Mouse (Mus musculus) kidney, embryonic 15.5 days (tissue): ENCODE data around the gene Sema3f. TPM values are rescaled to one million over a fixed set of nuclear protein-coding genes. Genes with fewer than 3 reads are reported as not detected.

Experiments
- ATAC-seq: fragments of 200-750 bp; cut with Nextera tagmentation; replicated peaks from 2 replicates; pipeline ENCODE4 v1.8.0; 2017; ENCODE audit warnings: moderate TSS enrichment; ENCODE audit not compliant: low FRiP score
- H3K27ac ChIP-seq: fragments of 300-500 bp; sonication (generic); 2 replicates; pipeline ENCODE4 v1.5.1; 2015; ENCODE audit warnings: mild to moderate bottlenecking, inconsistent platforms
- H3K27me3 ChIP-seq: fragments of 300-500 bp; sonication (generic); 2 replicates; pipeline ENCODE4 v1.6.1; 2015; ENCODE audit warnings: inconsistent platforms
- H3K36me3 ChIP-seq: fragments of 300-500 bp; sonication (generic); 2 replicates; pipeline ENCODE4 v1.6.1; 2015; ENCODE audit warnings: inconsistent platforms
- H3K4me1 ChIP-seq: fragments of 300-500 bp; sonication (generic); 2 replicates; pipeline ENCODE4 v1.6.1; 2015; ENCODE audit warnings: inconsistent platforms
- H3K4me2 ChIP-seq: fragments of 300-500 bp; sonication (generic); 2 replicates; pipeline ENCODE4 v1.6.1; 2015; ENCODE audit warnings: moderate library complexity, mild to moderate bottlenecking, inconsistent platforms
- H3K4me3 ChIP-seq: fragments of 300-500 bp; sonication (generic); replicated peaks from 2 replicates; pipeline ENCODE4 v1.5.1; 2015; ENCODE audit warnings: mild to moderate bottlenecking, inconsistent platforms
- H3K9ac ChIP-seq: fragments of 300-500 bp; sonication (generic); 2 replicates; pipeline ENCODE4 v1.6.1; 2015; ENCODE audit warnings: mild to moderate bottlenecking, inconsistent platforms
- H3K9me3 ChIP-seq: fragments of 300-500 bp; sonication (generic); replicated peaks from 2 replicates; pipeline ENCODE4 v1.6.1; 2016; ENCODE audit warnings: inconsistent platforms
- WGBS: fragments of 180-500 bp; shearing (Covaris S2); methylation state at CpG from one replicate; pipeline ENCODE4 v1.1.7; 2015; ENCODE audit warnings: mixed read lengths; 5-methylcytosine and 5-hydroxymethylcytosine counted together
- polyA plus RNA-seq: library from polyadenylated mRNA; unstranded; fragments of >200 nt; fragmentation: Nextera tagmentation; extraction: Ambion mirVana; gene quantifications from 2 replicates; pipeline ENCODE4 v1.2.1, GENCODE M21; 2015

The Sema3f gene
- polyA plus RNA-seq, 1 experiment from 2014 or later: 23.9 TPM

DNA sequence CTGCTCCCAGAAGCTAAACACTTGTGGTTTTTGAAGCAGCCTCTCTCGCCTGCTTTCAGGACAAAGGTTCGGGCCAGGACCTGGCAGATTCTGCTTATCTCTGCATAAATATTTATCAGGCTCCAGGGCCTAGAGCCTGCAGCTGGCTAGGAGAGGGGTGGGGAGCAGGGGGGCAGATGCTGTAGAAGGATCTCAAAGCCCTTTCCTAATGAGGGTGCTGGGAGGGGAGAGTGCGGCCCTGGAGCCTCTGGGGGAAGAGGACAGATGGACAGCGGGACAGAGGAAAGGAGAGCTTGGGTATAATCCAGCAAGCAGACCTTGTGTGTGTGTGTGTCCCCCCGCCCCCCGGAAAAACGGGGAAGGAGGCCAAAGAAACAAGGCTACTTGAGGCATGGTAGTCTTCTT, 24.3 kb upstream of the Sema3f start:
- Histone ChIP-seq H3K9me3 (no peaks in the 10 kb centered on the region), H3K36me3 (peaks cover 15% of the 10 kb centered on the region), H3K9ac (peak overlapping the region; percentile 30; the same call in 1 of the 2 replicates), H3K4me3 (no peak overlapping the region), H3K27ac (peak overlapping the region; percentile 95), H3K4me2 (0 out of 2 replicates have a peak overlapping the region, but pooled peaks have one; percentile 48), H3K27me3 (peaks cover 16% of the 10 kb centered on the region; the same call in 1 of the 2 replicates), H3K4me1 (peaks cover 48% of the 10 kb centered on the region)
- ATAC-seq: no peak
- WGBS: 35% methylated on average over 7 of the region's 7 CpGs

DNA sequence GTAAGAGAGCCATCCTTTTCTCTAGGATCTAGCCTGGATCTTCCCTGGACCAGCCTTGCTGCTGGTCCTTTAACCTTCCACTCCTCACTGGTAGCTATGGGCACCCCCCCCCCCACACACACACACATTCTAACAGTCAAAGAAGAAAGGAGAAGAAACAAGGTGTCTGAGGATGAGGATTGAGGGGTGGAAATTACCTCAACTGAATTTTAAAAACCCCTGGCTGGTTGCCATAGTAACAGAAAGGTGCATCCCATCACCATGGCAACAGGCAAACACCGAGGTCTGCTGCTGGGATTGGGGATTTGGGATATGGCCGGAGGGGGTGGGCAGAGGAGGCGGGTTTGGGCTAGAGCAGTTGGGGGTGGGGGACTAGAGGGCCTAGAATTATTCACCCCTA, 19.4 kb upstream of the Sema3f start:
- no peaks in the 10 kb centered on the region for H3K9me3 ChIP-seq
- ATAC-seq: no peak
- 48% methylated on average over 3 of the region's 3 CpGs for WGBS
- H3K4me3 ChIP-seq: no peak overlapping the region
- no peaks in the 10 kb centered on the region for H3K27me3 ChIP-seq
- no peak overlapping the region for H3K27ac ChIP-seq
- H3K36me3 ChIP-seq: no peaks in the 10 kb centered on the region
- H3K4me1 ChIP-seq: peaks cover 65% of the 10 kb centered on the region
- H3K9ac ChIP-seq: no peak overlapping the region
- no peak overlapping the region for H3K4me2 ChIP-seq

- H3K36me3 ChIP-seq: no peaks in the 10 kb centered on the region
- H3K4me1 ChIP-seq: peaks cover 66% of the 10 kb centered on the region
- 71% methylated on average over 6 of the region's 6 CpGs for WGBS
- no peak for ATAC-seq
- no peak overlapping the region for H3K4me3 ChIP-seq
- no peaks in the 10 kb centered on the region for H3K9me3 ChIP-seq
- no peaks in the 10 kb centered on the region for H3K27me3 ChIP-seq
- H3K9ac ChIP-seq: no peak overlapping the region
- H3K27ac ChIP-seq: no peak overlapping the region
- no peak overlapping the region for H3K4me2 ChIP-seq
Measured at GRCm38 (mm10) chr9:107728919-107729670, 18.8 kb upstream of the Sema3f start.

- Histone ChIP-seq H3K9me3 (no peaks in the 10 kb centered on the region), H3K27ac (peak overlapping the region; percentile 95), H3K9ac (no peak overlapping the region), H3K27me3 (no peaks in the 10 kb centered on the region), H3K4me2 (no peak overlapping the region), H3K4me3 (no peak overlapping the region), H3K4me1 (peaks cover 87% of the 10 kb centered on the region), H3K36me3 (no peaks in the 10 kb centered on the region)
- WGBS: 44% methylated on average over 3 of the region's 3 CpGs
- no peak for ATAC-seq
Measured at GRCm38 (mm10) chr9:107727041-107727440, 16.8 kb upstream of the Sema3f start.

DNA sequence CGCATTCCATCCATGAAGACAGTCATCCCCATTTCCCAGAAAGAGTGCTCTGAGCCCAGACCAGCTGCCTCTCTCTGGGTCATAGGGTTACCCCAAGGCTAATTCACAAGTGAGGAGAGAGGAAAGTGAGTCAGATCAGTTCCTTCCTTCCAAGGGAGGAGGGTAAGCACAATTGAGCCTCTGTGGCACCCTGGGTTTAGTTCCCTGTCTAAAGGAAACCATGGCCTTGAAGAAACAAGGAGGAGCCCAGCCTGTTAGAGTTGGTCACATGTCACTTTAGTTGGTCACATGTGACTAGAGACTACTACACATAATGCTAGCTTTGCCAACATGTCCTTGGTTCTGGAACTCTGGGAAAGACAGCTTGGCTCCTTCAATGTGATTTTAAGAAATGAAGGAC, 14.5 kb upstream of the Sema3f start:
- H3K4me1 ChIP-seq: peaks cover 90% of the 10 kb centered on the region
- H3K36me3 ChIP-seq: no peaks in the 10 kb centered on the region
- no peak overlapping the region for H3K4me3 ChIP-seq
- ATAC-seq: no peak
- peak overlapping the region; percentile 95 for H3K27ac ChIP-seq
- no peak overlapping the region for H3K4me2 ChIP-seq
- no peaks in the 10 kb centered on the region for H3K9me3 ChIP-seq
- H3K27me3 ChIP-seq: no peaks in the 10 kb centered on the region
- no peak overlapping the region for H3K9ac ChIP-seq
- 89% methylated on average over 1 of the region's 1 CpGs for WGBS

GRCm38 (mm10) chr9:107723794-107724531, 13.7 kb upstream of the Sema3f start:
- ATAC-seq: peak; percentile 83
- H3K4me3 ChIP-seq: peak overlapping the region; percentile 16; the same call in 1 of the 2 replicates
- H3K9me3 ChIP-seq: no peaks in the 10 kb centered on the region
- H3K9ac ChIP-seq: no peak overlapping the region
- H3K4me2 ChIP-seq: peak overlapping the region; percentile 56
- 2% methylated on average over 10 of the region's 11 CpGs for WGBS
- no peaks in the 10 kb centered on the region for H3K36me3 ChIP-seq
- H3K27ac ChIP-seq: peak overlapping the region; percentile 95
- peaks cover 84% of the 10 kb centered on the region for H3K4me1 ChIP-seq
- H3K27me3 ChIP-seq: no peaks in the 10 kb centered on the region

DNA sequence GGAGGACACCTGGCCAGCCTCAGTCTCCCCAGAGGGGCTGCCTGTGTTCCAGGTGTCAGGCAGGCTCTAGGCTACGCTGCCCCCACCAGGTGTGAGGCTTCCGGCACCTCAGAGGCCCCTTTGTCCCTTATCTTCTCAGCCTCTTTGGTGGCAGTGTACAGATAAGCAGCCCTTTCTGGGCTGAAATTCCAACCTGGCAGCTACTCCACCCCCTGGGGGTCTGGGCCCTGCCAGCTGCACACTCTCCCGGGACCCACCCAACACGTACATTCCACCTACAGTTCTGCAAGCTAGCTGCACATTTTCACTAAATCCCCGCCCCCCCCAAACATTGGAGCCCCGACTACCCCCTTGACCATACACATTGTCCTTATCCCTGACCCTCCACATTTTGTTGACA, 13.0 kb upstream of the Sema3f start:
- H3K4me3 ChIP-seq: 0 out of 2 replicates have a peak overlapping the region, but pooled peaks have one; percentile 16
- 16% methylated on average over 6 of the region's 6 CpGs for WGBS
- H3K27ac ChIP-seq: peak overlapping the region; percentile 95
- ATAC-seq: peak; percentile 41
- H3K9me3 ChIP-seq: no peaks in the 10 kb centered on the region
- H3K9ac ChIP-seq: no peak overlapping the region
- H3K36me3 ChIP-seq: no peaks in the 10 kb centered on the region
- H3K4me1 ChIP-seq: peaks cover 77% of the 10 kb centered on the region
- H3K27me3 ChIP-seq: no peaks in the 10 kb centered on the region
- H3K4me2 ChIP-seq: peak overlapping the region; percentile 56

DNA sequence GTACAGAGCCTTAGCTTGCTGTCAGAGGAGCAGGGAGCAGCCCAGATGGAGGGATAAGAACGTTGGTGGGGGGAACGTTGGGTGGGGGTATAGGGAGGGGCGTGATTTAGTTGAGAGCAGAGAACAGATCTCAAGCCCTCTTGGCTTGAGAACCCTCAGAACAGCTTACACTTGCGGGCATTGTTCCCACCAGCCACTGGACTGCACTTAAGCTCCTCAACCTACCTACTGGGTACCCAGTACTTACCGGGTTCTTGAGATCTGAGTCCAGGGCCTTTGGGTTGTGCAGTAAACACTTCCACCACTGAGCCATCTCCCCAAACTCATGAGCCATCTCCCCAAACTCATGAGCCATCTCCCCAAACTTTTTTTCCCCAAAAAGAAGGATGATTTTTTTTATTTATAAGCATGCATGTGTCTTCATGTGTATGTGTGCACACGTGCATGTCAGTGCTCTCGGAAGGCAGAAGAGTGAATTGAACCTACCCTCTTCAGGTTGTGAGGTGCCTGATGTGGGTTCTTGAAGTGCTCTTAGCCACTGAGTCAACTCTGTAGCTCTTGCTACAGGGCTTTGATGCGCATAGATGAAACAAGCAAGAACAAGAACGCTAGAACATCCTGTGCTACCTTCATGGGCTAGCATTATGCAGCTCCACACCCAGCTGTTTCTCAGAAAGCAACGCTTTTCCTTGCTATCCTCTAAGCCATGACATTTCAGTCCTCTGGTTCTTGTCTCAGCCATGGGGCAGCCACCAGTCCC, 8.7 kb upstream of the Sema3f start:
- Histone ChIP-seq H3K9ac (no peak overlapping the region), H3K27ac (no peak overlapping the region; the same call in 1 of the 2 replicates), H3K4me2 (no peak overlapping the region), H3K4me3 (no peak overlapping the region), H3K4me1 (peaks cover 71% of the 10 kb centered on the region), H3K27me3 (no peaks in the 10 kb centered on the region), H3K9me3 (no peaks in the 10 kb centered on the region), H3K36me3 (no peaks in the 10 kb centered on the region)
- no peak for ATAC-seq
- 80% methylated on average over 10 of the region's 10 CpGs for WGBS

GRCm38 (mm10) chr9:107716951-107717350, 6.7 kb upstream of the Sema3f start:
- no peak overlapping the region for H3K4me2 ChIP-seq
- no peaks in the 10 kb centered on the region for H3K9me3 ChIP-seq
- H3K27ac ChIP-seq: peak overlapping the region; percentile 96
- H3K27me3 ChIP-seq: no peaks in the 10 kb centered on the region
- WGBS: 34% methylated on average over 6 of the region's 6 CpGs
- H3K9ac ChIP-seq: peak overlapping the region; percentile 19; the same call in 1 of the 2 replicates
- H3K4me1 ChIP-seq: peaks cover 65% of the 10 kb centered on the region
- no peak for ATAC-seq
- no peaks in the 10 kb centered on the region for H3K36me3 ChIP-seq
- no peak overlapping the region for H3K4me3 ChIP-seq

DNA sequence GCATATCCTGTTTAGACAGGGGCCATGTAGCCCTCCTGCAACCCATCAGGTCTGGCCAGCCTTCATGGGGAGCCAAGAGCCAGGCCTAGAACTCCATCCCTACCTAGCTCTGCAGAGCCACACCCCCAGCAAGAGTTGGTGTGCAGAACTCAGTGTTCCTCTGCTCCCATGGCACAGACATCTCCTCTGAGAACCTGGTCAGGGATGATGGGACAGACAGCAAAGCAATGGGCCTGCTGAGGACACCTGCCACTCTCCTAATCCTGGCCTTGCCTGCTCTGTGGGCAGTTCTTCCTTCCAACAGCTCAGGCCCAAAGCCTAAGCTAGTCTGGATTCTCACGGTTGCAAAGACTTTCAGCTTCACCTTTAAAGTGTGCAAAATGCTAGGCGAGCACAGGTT, 5.4 kb upstream of the Sema3f start:
- Histone ChIP-seq H3K27me3 (no peaks in the 10 kb centered on the region), H3K27ac (peak overlapping the region; percentile 96), H3K9ac (no peak overlapping the region), H3K4me1 (peaks cover 60% of the 10 kb centered on the region), H3K36me3 (no peaks in the 10 kb centered on the region), H3K4me3 (no peak overlapping the region), H3K9me3 (no peaks in the 10 kb centered on the region), H3K4me2 (no peak overlapping the region)
- 85% methylated on average over 2 of the region's 2 CpGs for WGBS
- ATAC-seq: no peak

DNA sequence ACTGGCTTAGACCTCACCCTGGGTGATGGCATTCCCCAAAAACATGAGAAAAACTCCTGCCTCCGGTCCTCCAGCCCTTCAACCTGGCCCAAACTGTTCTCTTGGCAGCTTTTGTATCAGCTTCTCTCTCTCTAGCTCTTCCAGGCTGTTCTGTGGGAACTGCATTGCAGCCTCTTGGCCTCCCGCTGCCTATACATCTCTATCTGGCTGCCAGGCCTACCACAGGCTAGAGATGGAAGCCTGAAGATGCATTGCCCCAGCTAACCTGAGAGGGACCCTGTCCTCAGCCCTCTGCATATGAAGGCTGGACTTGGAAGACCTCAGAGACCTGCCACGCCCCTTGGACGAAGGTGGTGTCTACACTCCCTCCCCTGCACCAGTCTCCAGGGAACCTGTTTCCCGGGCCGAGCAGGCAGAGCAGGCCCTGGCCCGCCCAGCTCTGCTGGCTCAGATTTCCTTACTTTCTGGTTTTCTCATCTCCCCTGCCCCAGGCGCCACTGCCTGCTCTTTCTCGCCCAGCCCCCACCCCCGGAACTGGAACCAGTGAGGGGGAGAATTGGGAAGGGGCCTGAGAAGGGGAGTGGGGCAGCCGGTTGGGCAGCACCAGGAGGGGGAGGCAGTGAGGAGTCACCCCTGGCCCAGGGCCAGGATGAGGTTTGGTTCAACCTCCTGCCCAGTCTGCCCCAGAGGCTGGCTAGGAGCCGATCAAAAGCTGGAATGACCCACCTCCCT, 4.1 kb upstream of the Sema3f start:
- H3K4me3 ChIP-seq: no peak overlapping the region
- peak overlapping the region; percentile 32 for H3K4me2 ChIP-seq
- peak; percentile 79 for ATAC-seq
- no peak overlapping the region for H3K9ac ChIP-seq
- WGBS: 10% methylated on average over 12 of the region's 12 CpGs
- H3K36me3 ChIP-seq: no peaks in the 10 kb centered on the region
- H3K4me1 ChIP-seq: peaks cover 65% of the 10 kb centered on the region
- H3K9me3 ChIP-seq: no peaks in the 10 kb centered on the region
- no peaks in the 10 kb centered on the region for H3K27me3 ChIP-seq
- peak overlapping the region; percentile 96 for H3K27ac ChIP-seq
